In genomic region chr14:50969041-50969440, GRCm38 (mm10) we compare ENCODE assay signal across 12 mouse cellular contexts. TPM values are rescaled to one million over a fixed set of nuclear protein-coding genes. Genes with fewer than 3 reads are reported as not detected.
DNase-seq lines count a peak whose midpoint lies in the region; ATAC-seq lines count a peak whose summit lies in the region.
"Had no signal": no experiment of that assay in that cellular context is flagged by ENCODE, and none has a peak within 500 bp of the region (broad histone marks: within the 10 kb centered on the region; RNA-seq: fewer than 3 reads in every experiment).

No protein-coding gene starts in this region.

- H3K4me1 ChIP-seq in embryonic facial prominence, embryonic 14.5 days (ENCODE audit: control insufficient read depth, insufficient read depth, low read length) = no peaks in the 10 kb centered on the region; the same call in 1 of the 2 replicates
- H3K4me1 ChIP-seq in embryonic facial prominence, embryonic 10.5 days = peaks cover 12% of the 10 kb centered on the region; the same call in 1 of the 2 replicates
- peaks cover 8% of the 10 kb centered on the region; the same call in 1 of the 2 replicates for H3K4me1 ChIP-seq in hindbrain, embryonic 13.5 days (replicated peaks)
- peaks cover 8% of the 10 kb centered on the region; the same call in 1 of the 2 replicates for H3K4me1 ChIP-seq in hindbrain, embryonic 12.5 days
- peaks cover 8% of the 10 kb centered on the region for H3K4me1 ChIP-seq in midbrain, embryonic 15.5 days
- H3K4me1 ChIP-seq in kidney, embryonic 15.5 days = no peaks in the 10 kb centered on the region; the same call in 1 of the 2 replicates
- H3K4me1 ChIP-seq: limb, embryonic 13.5 days had no signal

- no peak overlapping the region for H3K27ac ChIP-seq in embryonic facial prominence, embryonic 14.5 days (replicated peaks; ENCODE audit: low read depth, low read length)
- no peak overlapping the region for H3K27ac ChIP-seq in embryonic facial prominence, embryonic 10.5 days (replicated peaks)
- H3K27ac ChIP-seq in hindbrain, embryonic 13.5 days = no peak overlapping the region
- no peak overlapping the region for H3K27ac ChIP-seq in hindbrain, embryonic 12.5 days
- peak overlapping the region; percentile 72; the same call in 1 of the 2 replicates for H3K27ac ChIP-seq in midbrain, embryonic 15.5 days
- no peak overlapping the region for H3K27ac ChIP-seq in kidney, embryonic 15.5 days
- H3K27ac ChIP-seq: limb, embryonic 13.5 days had no signal

- WGBS in embryonic facial prominence, embryonic 14.5 days = 24% methylated on average over 1 of the region's 1 CpGs
- WGBS in embryonic facial prominence, embryonic 10.5 days = 21% methylated on average over 1 of the region's 1 CpGs
- WGBS in hindbrain, embryonic 13.5 days = 4% methylated on average over 1 of the region's 1 CpGs
- 5% methylated on average over 1 of the region's 1 CpGs for WGBS in hindbrain, embryonic 12.5 days
- WGBS in midbrain, embryonic 15.5 days = 9% methylated on average over 1 of the region's 1 CpGs
- WGBS in kidney, embryonic 15.5 days = 12% methylated on average over 1 of the region's 1 CpGs

- no peak overlapping the region for H3K4me3 ChIP-seq in embryonic facial prominence, embryonic 14.5 days (ENCODE audit: low read depth, low read length)
- no peak overlapping the region for H3K4me3 ChIP-seq in embryonic facial prominence, embryonic 10.5 days
- H3K4me3 ChIP-seq in hindbrain, embryonic 13.5 days = no peak overlapping the region
- H3K4me3 ChIP-seq in hindbrain, embryonic 12.5 days = no peak overlapping the region
- H3K4me3 ChIP-seq in midbrain, embryonic 15.5 days = no peak overlapping the region
- no peak overlapping the region for H3K4me3 ChIP-seq in kidney, embryonic 15.5 days (replicated peaks)
- H3K4me3 ChIP-seq: limb, embryonic 13.5 days had no signal

- no peaks in the 10 kb centered on the region for H3K36me3 ChIP-seq in embryonic facial prominence, embryonic 14.5 days (ENCODE audit: control insufficient read depth, insufficient read depth, low read length)
- no peaks in the 10 kb centered on the region for H3K36me3 ChIP-seq in embryonic facial prominence, embryonic 10.5 days (replicated peaks)
- no peaks in the 10 kb centered on the region for H3K36me3 ChIP-seq in hindbrain, embryonic 13.5 days
- H3K36me3 ChIP-seq in hindbrain, embryonic 12.5 days = no peaks in the 10 kb centered on the region
- no peaks in the 10 kb centered on the region for H3K36me3 ChIP-seq in midbrain, embryonic 15.5 days (replicated peaks)
- H3K36me3 ChIP-seq in kidney, embryonic 15.5 days = no peaks in the 10 kb centered on the region
- H3K36me3 ChIP-seq: limb, embryonic 13.5 days had no signal

- no peak overlapping the region for H3K9ac ChIP-seq in embryonic facial prominence, embryonic 14.5 days (ENCODE audit: low read depth, low read length)
- no peak overlapping the region for H3K9ac ChIP-seq in hindbrain, embryonic 13.5 days
- H3K9ac ChIP-seq in hindbrain, embryonic 12.5 days = no peak overlapping the region
- H3K9ac ChIP-seq in midbrain, embryonic 15.5 days = no peak overlapping the region
- H3K9ac ChIP-seq in kidney, embryonic 15.5 days = no peak overlapping the region
- H3K9ac ChIP-seq: limb, embryonic 13.5 days; liver, postnatal 0 days had no signal

- H3K27me3 ChIP-seq in embryonic facial prominence, embryonic 14.5 days (replicated peaks; ENCODE audit: control insufficient read depth, insufficient read depth, low read length) = no peaks in the 10 kb centered on the region
- no peaks in the 10 kb centered on the region for H3K27me3 ChIP-seq in embryonic facial prominence, embryonic 10.5 days (replicated peaks; ENCODE audit: low read depth, poor library complexity, severe bottlenecking)
- H3K27me3 ChIP-seq in hindbrain, embryonic 13.5 days = no peaks in the 10 kb centered on the region
- no peaks in the 10 kb centered on the region for H3K27me3 ChIP-seq in hindbrain, embryonic 12.5 days
- H3K27me3 ChIP-seq in midbrain, embryonic 15.5 days (replicated peaks) = no peaks in the 10 kb centered on the region
- no peaks in the 10 kb centered on the region for H3K27me3 ChIP-seq in kidney, embryonic 15.5 days
- H3K27me3 ChIP-seq: limb, embryonic 13.5 days had no signal

- DNase-seq in embryonic facial prominence, embryonic 14.5 days (ENCODE audit: low spot score) = no peak
- no peak for DNase-seq in embryonic facial prominence, embryonic 10.5 days (ENCODE audit: low spot score)
- peak; percentile 20 for DNase-seq in brain, adult 2 months (ENCODE audit: low read depth, low spot score)
- DNase-seq: liver, postnatal 0 days had no signal

- no peaks in the 10 kb centered on the region for H3K9me3 ChIP-seq in embryonic facial prominence, embryonic 14.5 days (ENCODE audit: control insufficient read depth, low read length)
- H3K9me3 ChIP-seq in embryonic facial prominence, embryonic 10.5 days = no peaks in the 10 kb centered on the region
- no peaks in the 10 kb centered on the region for H3K9me3 ChIP-seq in hindbrain, embryonic 13.5 days
- no peaks in the 10 kb centered on the region for H3K9me3 ChIP-seq in hindbrain, embryonic 12.5 days (replicated peaks)
- no peaks in the 10 kb centered on the region for H3K9me3 ChIP-seq in midbrain, embryonic 15.5 days
- no peaks in the 10 kb centered on the region for H3K9me3 ChIP-seq in kidney, embryonic 15.5 days (replicated peaks)
- H3K9me3 ChIP-seq: limb, embryonic 13.5 days had no signal

- ATAC-seq in embryonic facial prominence, embryonic 14.5 days (ENCODE audit: low read depth) = no peak
- ATAC-seq in hindbrain, embryonic 13.5 days (ENCODE audit: low FRiP score) = no peak
- no peak for ATAC-seq in hindbrain, embryonic 12.5 days (ENCODE audit: low FRiP score)
- ATAC-seq in midbrain, embryonic 15.5 days (replicated peaks) = no peak
- no peak for ATAC-seq in kidney, embryonic 15.5 days (replicated peaks; ENCODE audit: low FRiP score)
- no peak for ATAC-seq in erythroid progenitor cell, adult 5-6 weeks (replicated peaks; ENCODE audit: low FRiP score, poor library complexity, severe bottlenecking)
- ATAC-seq: liver, postnatal 0 days had no signal

- peak overlapping the region; percentile 3; the same call in 1 of the 2 replicates for H3K4me2 ChIP-seq in embryonic facial prominence, embryonic 14.5 days (ENCODE audit: low read depth, low read length)
- peak overlapping the region; percentile 27; the same call in 1 of the 2 replicates for H3K4me2 ChIP-seq in hindbrain, embryonic 13.5 days
- H3K4me2 ChIP-seq in hindbrain, embryonic 12.5 days (replicated peaks) = no peak overlapping the region
- H3K4me2 ChIP-seq in midbrain, embryonic 15.5 days = no peak overlapping the region
- H3K4me2 ChIP-seq in kidney, embryonic 15.5 days = no peak overlapping the region
- H3K4me2 ChIP-seq: limb, embryonic 13.5 days had no signal

RNA-seq across cellular contexts. Expression of gene Pnp2, which starts 13.2 kb away (rescaled TPM):
- polyA plus RNA-seq in embryonic facial prominence, embryonic 14.5 days (2014; fragmentation: Nextera tagmentation; extraction: Ambion mirVana) = 0.45 and 0.73 TPM in 2 replicates
- polyA plus RNA-seq in embryonic facial prominence, embryonic 10.5 days (2016; fragmentation: Nextera tagmentation; extraction: Ambion mirVana) = 0.39 and 0.84 TPM in 2 replicates
- 0.57 and 0.60 TPM in 2 replicates for polyA plus RNA-seq in hindbrain, embryonic 13.5 days (2015; fragmentation: Nextera tagmentation; extraction: Ambion mirVana)
- polyA plus RNA-seq in hindbrain, embryonic 12.5 days (2016; fragmentation: Nextera tagmentation; extraction: Ambion mirVana) = 0.50 and 0.59 TPM in 2 replicates
- polyA plus RNA-seq in midbrain, embryonic 15.5 days (2015; fragmentation: Nextera tagmentation; extraction: Ambion mirVana) = 0.45 and 0.57 TPM in 2 replicates
- 0.62 and 1.0 TPM in 2 replicates for polyA plus RNA-seq in kidney, embryonic 15.5 days (2015; fragmentation: Nextera tagmentation; extraction: Ambion mirVana)
- total RNA-seq in erythroid progenitor cell, adult 5-6 weeks (2015; ENCODE audit: low replicate concordance) = 71.0 and 182 TPM in 2 replicates
- 38.7 and 45.7 TPM in 2 replicates for total RNA-seq in erythroid progenitor cell, adult 5-6 weeks (2017; ENCODE audit: low replicate concordance)

RNA-seq across cellular contexts. Expression of gene Gm49342, which starts 24.7 kb away (rescaled TPM):
- polyA plus RNA-seq in embryonic facial prominence, embryonic 14.5 days (2014; fragmentation: Nextera tagmentation; extraction: Ambion mirVana) = not detected in 2 replicates
- polyA plus RNA-seq in embryonic facial prominence, embryonic 10.5 days (2016; fragmentation: Nextera tagmentation; extraction: Ambion mirVana) = not detected in 2 replicates
- polyA plus RNA-seq in hindbrain, embryonic 13.5 days (2015; fragmentation: Nextera tagmentation; extraction: Ambion mirVana) = not detected in 2 replicates
- not detected in 2 replicates for polyA plus RNA-seq in hindbrain, embryonic 12.5 days (2016; fragmentation: Nextera tagmentation; extraction: Ambion mirVana)
- polyA plus RNA-seq in midbrain, embryonic 15.5 days (2015; fragmentation: Nextera tagmentation; extraction: Ambion mirVana) = not detected in 2 replicates
- polyA plus RNA-seq in kidney, embryonic 15.5 days (2015; fragmentation: Nextera tagmentation; extraction: Ambion mirVana) = not detected in 2 replicates
- not detected in 2 replicates for total RNA-seq in erythroid progenitor cell, adult 5-6 weeks (2015; ENCODE audit: low replicate concordance)
- 59.7 TPM in 1 of 2 replicates, not detected in the other for total RNA-seq in erythroid progenitor cell, adult 5-6 weeks (2017; ENCODE audit: low replicate concordance)
- polyA plus RNA-seq: embryonic facial prominence, embryonic 11.5 days; kidney, embryonic 14.5 days; limb, embryonic 13.5 days; liver, postnatal 0 days had no signal

RNA-seq across cellular contexts. Expression of gene Pnp, which starts 38.2 kb away (rescaled TPM):
- 51.5 and 51.7 TPM in 2 replicates for polyA plus RNA-seq in embryonic facial prominence, embryonic 14.5 days (2014; fragmentation: Nextera tagmentation; extraction: Ambion mirVana)
- 74.5 and 78.8 TPM in 2 replicates for polyA plus RNA-seq in embryonic facial prominence, embryonic 10.5 days (2016; fragmentation: Nextera tagmentation; extraction: Ambion mirVana)
- 24.9 and 27.0 TPM in 2 replicates for polyA plus RNA-seq in hindbrain, embryonic 13.5 days (2015; fragmentation: Nextera tagmentation; extraction: Ambion mirVana)
- 38.2 and 39.5 TPM in 2 replicates for polyA plus RNA-seq in hindbrain, embryonic 12.5 days (2016; fragmentation: Nextera tagmentation; extraction: Ambion mirVana)
- 20.3 and 21.3 TPM in 2 replicates for polyA plus RNA-seq in midbrain, embryonic 15.5 days (2015; fragmentation: Nextera tagmentation; extraction: Ambion mirVana)
- polyA plus RNA-seq in kidney, embryonic 15.5 days (2015; fragmentation: Nextera tagmentation; extraction: Ambion mirVana) = 74.3 and 78.6 TPM in 2 replicates
- total RNA-seq in erythroid progenitor cell, adult 5-6 weeks (2015; ENCODE audit: low replicate concordance) = 256 and 266 TPM in 2 replicates
- total RNA-seq in erythroid progenitor cell, adult 5-6 weeks (2017; ENCODE audit: low replicate concordance) = 218 and 252 TPM in 2 replicates

RNA-seq across cellular contexts. Expression of gene Pip4p1, which starts 38.4 kb away (rescaled TPM):
- 42.0 and 54.8 TPM in 2 replicates for polyA plus RNA-seq in embryonic facial prominence, embryonic 14.5 days (2014; fragmentation: Nextera tagmentation; extraction: Ambion mirVana)
- polyA plus RNA-seq in embryonic facial prominence, embryonic 10.5 days (2016; fragmentation: Nextera tagmentation; extraction: Ambion mirVana) = 43.5 and 43.6 TPM in 2 replicates
- 79.0 and 87.9 TPM in 2 replicates for polyA plus RNA-seq in hindbrain, embryonic 13.5 days (2015; fragmentation: Nextera tagmentation; extraction: Ambion mirVana)
- 71.8 and 79.8 TPM in 2 replicates for polyA plus RNA-seq in hindbrain, embryonic 12.5 days (2016; fragmentation: Nextera tagmentation; extraction: Ambion mirVana)
- polyA plus RNA-seq in midbrain, embryonic 15.5 days (2015; fragmentation: Nextera tagmentation; extraction: Ambion mirVana) = 101 and 111 TPM in 2 replicates
- polyA plus RNA-seq in kidney, embryonic 15.5 days (2015; fragmentation: Nextera tagmentation; extraction: Ambion mirVana) = 49.5 and 53.9 TPM in 2 replicates
- 34.4 and 37.8 TPM in 2 replicates for total RNA-seq in erythroid progenitor cell, adult 5-6 weeks (2015; ENCODE audit: low replicate concordance)
- total RNA-seq in erythroid progenitor cell, adult 5-6 weeks (2017; ENCODE audit: low replicate concordance) = 23.5 and 28.2 TPM in 2 replicates

RNA-seq across cellular contexts. Expression of gene Rnase10, which starts 38.5 kb away (rescaled TPM):
- 0.29 and 0.48 TPM in 2 replicates for polyA plus RNA-seq in embryonic facial prominence, embryonic 14.5 days (2014; fragmentation: Nextera tagmentation; extraction: Ambion mirVana)
- polyA plus RNA-seq in embryonic facial prominence, embryonic 10.5 days (2016; fragmentation: Nextera tagmentation; extraction: Ambion mirVana) = not detected in 2 replicates
- polyA plus RNA-seq in hindbrain, embryonic 13.5 days (2015; fragmentation: Nextera tagmentation; extraction: Ambion mirVana) = not detected in 2 replicates
- not detected in 2 replicates for polyA plus RNA-seq in hindbrain, embryonic 12.5 days (2016; fragmentation: Nextera tagmentation; extraction: Ambion mirVana)
- 0.11 TPM in 1 of 2 replicates, not detected in the other for polyA plus RNA-seq in midbrain, embryonic 15.5 days (2015; fragmentation: Nextera tagmentation; extraction: Ambion mirVana)
- not detected in 2 replicates for polyA plus RNA-seq in kidney, embryonic 15.5 days (2015; fragmentation: Nextera tagmentation; extraction: Ambion mirVana)
- not detected in 2 replicates for total RNA-seq in erythroid progenitor cell, adult 5-6 weeks (2015; ENCODE audit: low replicate concordance)
- not detected in 2 replicates for total RNA-seq in erythroid progenitor cell, adult 5-6 weeks (2017; ENCODE audit: low replicate concordance)
- polyA plus RNA-seq: kidney, embryonic 14.5 days; limb, embryonic 13.5 days; liver, postnatal 0 days had no signal

Comparison
In these comparisons a context has a peak if more than half of its experiments do, and no peak if none do; other contexts are left out.
1. H3K4me2 ChIP-seq: peak in embryonic facial prominence, embryonic 14.5 days (single experiment) and hindbrain, embryonic 13.5 days (single experiment); none in hindbrain, embryonic 12.5 days (single experiment), midbrain, embryonic 15.5 days (single experiment) and kidney, embryonic 15.5 days (single experiment).